Mouse (Mus musculus) adrenal gland, adult 18-20 months (tissue): Measurements from ENCODE around the gene Ankrd33. TPM values are rescaled to one million over a fixed set of nuclear protein-coding genes. Genes with fewer than 3 reads are reported as not detected.
"Not testable (repeated sequence)": the region's sequence is repeated elsewhere in the genome, so short reads cannot be mapped to it uniquely, and the experiment has no call there.

Source experiments
- DNase-seq, 2 experiments: peaks; one replicate each; pipeline ENCODE4 v3.0.0; 2021 to 2022; ENCODE audit warnings: low spot score in 2 of 2
- total RNA-seq, 2 experiments: library from RNA; stranded (reverse); gene quantifications; 1 replicate in 1 of 2; 2 replicates in 1 of 2; pipeline ENCODE4 v1.2.3; 2021

The Ankrd33 gene
- total RNA-seq, 2 experiments from 2014 or later, result 0.42 to 0.70 TPM

DNA sequence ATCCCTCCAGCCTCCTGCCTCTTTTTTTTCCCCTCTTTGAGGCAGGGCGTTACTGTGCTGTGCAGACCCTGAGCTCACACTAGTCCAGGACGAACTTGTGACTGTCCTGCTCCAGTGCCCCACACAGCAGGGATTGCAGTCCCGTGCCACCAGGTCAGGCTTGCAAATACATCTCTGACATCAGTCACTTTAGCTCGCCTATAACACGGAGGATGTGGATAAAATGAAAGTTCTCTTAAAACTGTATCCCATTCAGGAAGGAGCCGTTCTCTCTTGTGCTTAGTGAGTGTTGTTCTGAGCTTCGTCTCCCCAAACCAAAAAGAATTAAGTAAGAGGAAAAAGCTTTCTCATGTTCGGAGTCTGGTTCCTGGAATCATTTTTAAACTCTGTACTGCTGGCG lies 29.1 kb upstream of the Ankrd33 start:
- DNase-seq, result no peak

GRCm38 (mm10) chr15:101086956-101087355 lies 28.6 kb upstream of the Ankrd33 start:
- DNase-seq, result peak; percentile 67 to 74

DNA sequence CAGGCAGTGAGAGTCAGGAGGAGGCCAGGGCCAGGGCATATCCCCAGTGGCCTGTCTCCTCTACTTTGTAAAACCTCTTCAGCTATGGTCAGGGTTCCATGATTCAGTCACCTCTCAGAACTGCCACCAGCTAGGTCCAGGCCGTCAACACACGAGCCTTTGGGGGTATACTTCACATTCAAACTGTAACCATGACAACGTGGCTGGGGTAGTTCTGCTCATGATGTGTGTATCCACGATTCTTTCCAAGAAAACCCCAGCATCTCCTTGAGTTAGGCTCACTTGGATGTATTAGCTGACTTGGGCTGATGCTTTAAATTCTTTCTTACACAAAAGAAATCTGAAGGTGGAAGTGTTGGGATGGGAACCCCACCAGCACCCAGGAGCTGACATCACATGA lies 27.3 kb upstream of the Ankrd33 start:
- no peak for DNase-seq

GRCm38 (mm10) chr15:101091551-101091950 lies 24.0 kb upstream of the Ankrd33 start:
- no peak for DNase-seq

GRCm38 (mm10) chr15:101092121-101092828 lies 23.3 kb upstream of the Ankrd33 start:
- no peak for DNase-seq

- no peak for DNase-seq
Observed at GRCm38 (mm10) chr15:101092829-101093648, 22.5 kb upstream of the Ankrd33 start.

- DNase-seq, result no peak
Observed at GRCm38 (mm10) chr15:101093988-101094387, 21.6 kb upstream of the Ankrd33 start.

DNA sequence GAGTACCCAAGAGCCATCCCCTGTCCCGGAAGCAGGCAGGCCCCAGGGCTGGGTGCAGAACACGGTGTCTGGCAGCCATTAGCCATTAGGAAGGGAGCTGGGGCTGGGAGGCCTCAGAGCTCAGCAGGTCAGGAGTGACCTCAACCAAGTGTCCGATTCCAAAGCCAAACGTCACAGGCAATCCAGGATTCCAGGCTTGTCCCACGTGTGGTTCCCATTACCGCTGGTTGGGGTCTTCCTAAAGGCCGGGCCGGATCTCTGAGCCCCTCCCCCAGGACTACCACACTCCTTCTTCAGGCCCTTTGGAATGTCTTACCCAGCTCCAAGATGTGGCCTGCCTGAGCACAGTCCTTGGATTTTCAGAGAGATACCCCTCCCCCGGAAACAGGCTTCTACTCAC lies 20.6 kb upstream of the Ankrd33 start:
- DNase-seq, result no peak

DNA sequence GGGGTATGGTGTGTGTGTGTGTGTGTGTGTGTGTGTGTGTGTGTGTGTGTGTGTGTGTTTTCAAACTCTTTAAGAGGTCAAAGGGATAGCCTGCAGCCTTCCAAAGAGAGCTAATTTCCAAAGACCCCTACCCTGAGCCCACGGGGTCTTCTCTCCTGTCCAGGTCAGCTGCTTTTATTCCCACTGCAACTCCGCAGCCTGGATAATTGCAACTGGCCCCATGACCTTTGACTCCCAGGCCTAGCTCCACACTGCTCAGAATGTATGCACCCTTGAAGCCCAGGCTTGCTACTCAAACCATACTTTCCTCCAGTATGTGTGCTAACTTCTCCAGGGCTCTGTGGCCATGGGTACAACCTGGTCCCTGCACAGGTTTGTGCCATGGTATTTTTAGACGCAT lies 20.2 kb upstream of the Ankrd33 start:
- DNase-seq, result no peak

- no peak for DNase-seq
Observed at GRCm38 (mm10) chr15:101097985-101098651, 17.4 kb upstream of the Ankrd33 start.

DNA sequence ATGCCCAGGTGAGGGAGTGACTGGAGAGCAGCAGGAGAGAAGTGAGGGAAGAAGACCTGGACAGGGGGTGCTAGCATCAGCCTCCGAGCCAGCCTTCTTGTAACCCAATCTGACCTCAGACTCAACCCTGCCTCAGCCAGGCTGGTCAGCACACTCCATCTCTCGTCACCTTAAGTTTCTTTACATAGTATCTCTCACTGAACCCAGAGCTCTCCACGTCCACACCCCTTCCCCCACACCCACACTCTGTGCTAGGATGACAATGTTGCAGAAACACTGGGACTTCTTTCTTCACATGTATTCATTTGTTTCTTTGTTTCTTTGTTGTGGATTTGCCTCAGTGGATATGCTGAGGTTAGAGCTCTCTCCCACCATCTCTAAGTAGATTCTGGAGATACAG lies 14.6 kb upstream of the Ankrd33 start:
- DNase-seq, result no peak

- DNase-seq, result no peak
Observed at GRCm38 (mm10) chr15:101103605-101104304, 11.8 kb upstream of the Ankrd33 start.

GRCm38 (mm10) chr15:101105496-101105994 lies 10.0 kb upstream of the Ankrd33 start:
- DNase-seq, result peak; percentile 86 to 87

DNA sequence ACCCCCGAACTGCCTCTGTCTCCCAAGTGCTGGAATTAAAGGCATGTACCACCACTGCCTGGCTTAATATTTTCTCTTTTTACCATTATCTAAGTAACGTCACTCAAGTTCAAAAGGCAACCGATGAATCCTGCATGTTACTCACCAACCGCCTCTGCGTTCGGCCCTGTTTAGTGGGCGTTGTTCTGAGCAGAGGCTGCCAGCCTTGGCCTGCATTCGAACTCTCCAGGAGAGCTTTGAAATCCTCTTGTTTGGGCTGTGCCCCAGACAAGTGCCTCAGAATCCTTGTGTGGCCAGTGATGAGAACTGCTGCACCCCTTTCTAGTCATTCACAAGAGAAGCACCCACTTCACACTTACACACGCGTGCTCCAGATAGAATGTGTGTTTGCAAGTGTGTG lies 9.5 kb upstream of the Ankrd33 start:
- peak in 1 of 2 experiments; percentile 43 for DNase-seq

DNA sequence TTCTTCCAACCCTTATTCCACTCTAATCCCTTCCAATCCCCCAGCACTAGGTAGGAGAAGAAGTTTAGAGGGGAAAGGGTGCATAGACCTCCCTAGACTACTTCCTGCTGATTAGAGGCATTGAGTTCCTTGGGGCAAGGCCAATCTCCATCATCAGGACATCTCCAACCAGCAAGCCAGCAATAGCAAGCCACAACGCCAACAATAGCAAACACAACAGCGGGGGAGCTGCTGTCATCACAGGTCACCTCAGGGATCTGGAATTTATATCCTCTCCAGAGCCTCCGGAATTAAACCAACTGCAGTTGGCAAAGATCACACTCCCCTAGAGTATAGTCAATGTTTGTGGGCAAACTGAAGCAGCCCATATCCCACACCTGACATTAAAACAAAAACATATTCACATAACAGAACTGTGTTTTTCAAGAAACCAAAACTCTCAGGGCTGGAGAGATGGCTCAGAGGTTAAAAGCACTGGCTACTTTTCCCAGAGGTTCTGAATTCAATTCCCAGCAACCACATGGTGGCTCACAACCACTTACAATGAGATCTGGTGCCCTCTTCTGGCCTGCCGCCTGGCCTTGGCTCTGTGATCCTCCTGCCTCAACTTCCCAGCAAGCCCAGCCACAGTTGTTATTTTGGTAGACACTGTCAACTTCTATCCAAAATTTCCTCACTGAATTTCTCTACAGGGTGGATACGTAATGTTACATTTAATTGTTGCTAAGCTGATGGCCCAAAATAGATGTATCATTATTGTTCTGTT lies 7.5 kb upstream of the Ankrd33 start:
- no peak for DNase-seq

DNA sequence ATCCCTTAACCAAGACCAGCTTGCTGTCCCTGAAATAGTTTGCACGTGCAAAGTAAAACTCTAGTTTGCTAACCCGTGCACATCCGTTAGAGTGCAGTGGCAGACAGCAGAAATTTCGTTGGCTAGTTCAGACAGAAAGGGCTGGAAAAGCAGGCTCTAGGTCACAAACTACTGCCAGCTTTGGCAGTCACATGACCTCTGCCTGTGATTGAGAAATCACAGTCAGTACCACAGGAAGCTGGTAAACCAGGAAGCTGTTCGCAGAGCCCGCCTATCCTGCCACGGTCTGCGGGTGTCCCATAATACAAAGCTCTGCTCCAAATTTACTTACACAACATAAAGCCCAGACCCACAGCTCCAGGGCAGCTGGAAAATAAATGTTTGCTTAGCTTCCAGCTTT lies 2.4 kb upstream of the Ankrd33 start:
- no peak for DNase-seq

DNA sequence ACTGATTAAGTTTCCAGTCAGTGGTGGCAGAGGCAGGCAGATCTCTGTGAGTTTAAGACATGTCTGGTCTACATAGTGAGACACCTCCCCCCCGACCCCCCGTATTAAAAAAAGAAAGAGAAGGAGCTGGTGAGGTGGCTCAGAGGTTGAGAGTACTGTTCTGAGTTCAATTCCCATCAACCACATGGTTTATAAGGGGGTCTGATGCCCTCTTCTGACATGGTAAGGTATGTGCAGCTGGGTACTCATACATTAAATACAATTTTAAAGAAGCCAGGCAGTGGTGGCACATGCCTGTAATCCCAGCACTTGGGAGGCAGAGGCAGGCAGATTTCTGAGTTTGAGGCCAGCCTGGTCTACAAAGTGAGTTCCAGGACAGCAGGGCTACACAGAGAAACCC lies 1.8 kb upstream of the Ankrd33 start:
- DNase-seq, result not testable (repeated sequence)

DNA sequence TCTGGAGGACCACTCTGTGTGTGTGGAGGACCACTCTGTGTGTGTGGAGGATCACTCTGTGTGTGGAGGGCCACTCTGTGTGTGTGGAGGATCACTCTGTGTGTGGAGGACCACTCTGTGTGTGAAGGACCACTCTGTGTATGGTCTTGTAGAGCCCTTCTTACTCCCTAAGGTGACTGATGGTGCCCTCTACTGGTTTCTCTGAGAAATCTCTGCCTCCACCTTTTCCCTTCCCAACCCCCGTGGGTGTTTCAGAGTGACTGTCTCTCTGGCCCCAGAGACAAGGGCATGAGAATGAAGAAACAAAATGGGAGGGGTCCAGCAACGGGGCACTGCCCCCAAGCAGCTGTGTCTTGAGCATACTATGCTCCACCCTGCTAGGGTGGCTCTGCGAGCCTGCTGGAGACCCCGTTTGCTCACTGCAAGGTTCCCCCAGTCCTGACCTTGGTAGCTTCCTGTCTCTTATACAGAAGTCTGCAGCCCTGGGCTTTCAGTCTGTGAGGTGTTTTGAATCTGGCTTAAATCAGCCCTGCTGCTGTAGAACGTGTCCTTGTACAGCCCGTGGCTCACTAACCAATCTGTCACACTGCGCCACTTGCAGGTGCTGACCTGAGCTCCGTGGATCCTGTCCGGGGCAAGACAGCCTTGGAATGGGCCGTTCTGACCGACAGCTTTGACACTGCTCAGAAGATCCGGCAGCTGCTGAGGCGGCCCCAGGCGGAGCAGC lies 3.0 kb downstream of the Ankrd33 start:
- DNase-seq, result peak in 1 of 2 experiments; percentile 42

DNA sequence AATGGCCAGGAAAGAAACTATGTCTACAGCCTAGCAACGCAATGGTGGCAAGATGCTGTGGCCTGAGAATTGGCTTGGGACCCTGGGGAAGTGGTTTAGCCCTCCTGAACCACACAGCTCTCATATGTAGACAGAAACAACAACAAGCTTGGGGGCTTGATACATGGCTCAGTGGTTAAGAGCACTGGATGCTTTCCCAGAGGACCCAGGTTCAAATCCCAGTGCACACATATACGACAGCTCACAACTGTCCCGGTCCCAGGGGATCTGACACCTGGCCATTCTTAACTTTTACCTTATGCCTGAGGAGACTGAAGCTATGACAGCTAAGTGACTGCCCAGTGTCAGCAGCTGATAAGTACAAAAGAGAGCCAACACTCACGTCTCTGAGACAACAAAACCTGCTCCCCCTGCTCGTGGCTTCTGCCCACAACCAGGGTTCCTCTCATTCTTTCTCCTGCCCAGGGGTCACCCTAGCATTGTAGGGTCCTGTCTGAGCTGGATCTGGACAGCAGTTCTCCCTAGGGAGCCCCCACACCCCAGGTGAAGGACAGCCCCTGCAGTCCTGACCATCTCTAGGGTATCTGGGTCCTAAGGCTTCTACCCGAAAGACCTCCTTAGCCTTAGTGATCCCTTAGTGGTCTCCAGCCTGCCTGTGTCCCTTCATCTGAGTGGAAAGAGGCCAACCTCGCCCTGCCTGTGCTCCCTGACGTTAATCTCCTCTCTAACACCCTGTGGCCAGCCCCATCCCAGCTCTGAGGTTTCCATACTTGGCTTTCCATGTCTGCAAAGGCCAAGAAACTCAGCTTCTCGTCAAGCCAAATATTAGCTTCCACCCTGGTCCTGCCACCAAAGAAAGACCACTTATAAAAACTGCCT lies 6.1 kb downstream of the Ankrd33 start:
- no peak for DNase-seq
